Mouse (Mus musculus) 3T3-L1 (cell line): ENCODE measurements around the gene Gm26558.

Experiments used
- DNase-seq: peaks from one replicate; pipeline ENCODE4 v3.0.0-alpha.2; 2015; ENCODE audit warnings: low read depth, low spot score

Gene Gm26558

DNA sequence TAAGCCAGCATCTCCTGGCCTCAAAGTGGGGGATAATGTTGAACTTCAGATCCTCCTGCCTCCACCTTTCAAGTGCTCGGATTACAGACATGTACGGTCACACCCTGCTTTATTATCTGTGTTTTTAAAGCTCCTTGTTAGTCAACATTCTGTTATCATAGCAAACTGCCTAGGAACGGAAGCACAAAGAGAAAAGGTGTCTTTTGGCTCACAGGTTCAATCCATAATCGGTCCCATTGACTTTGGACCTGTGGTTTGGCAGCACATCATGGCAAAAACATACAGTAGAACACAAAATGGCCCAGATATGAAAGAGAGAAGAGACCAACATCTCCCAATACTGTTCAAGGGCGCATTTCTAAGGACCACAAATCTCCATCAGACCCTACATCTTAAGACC is 13.6 kb downstream of the Gm26558 start:
- no peak for DNase-seq

DNA sequence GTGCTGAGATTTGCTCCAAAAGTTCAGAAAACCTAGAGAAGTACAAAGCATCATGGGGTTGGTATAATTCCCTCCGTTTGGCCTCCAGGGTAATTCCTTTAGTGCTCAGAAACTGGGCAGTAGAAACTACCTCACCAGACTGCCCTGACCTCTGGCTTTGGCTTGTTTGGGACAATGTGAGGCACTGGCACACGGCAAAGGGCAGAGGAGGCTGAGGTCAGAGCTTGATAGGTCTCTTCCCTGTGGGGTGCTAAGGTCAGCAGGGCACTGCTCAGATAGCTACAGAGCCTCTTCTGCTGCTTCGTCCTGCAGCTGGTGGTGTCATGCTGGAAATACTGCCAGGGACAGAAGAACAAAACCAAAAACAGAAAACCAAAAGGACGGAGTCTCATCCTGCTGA is 14.2 kb downstream of the Gm26558 start:
- DNase-seq: no peak

DNA sequence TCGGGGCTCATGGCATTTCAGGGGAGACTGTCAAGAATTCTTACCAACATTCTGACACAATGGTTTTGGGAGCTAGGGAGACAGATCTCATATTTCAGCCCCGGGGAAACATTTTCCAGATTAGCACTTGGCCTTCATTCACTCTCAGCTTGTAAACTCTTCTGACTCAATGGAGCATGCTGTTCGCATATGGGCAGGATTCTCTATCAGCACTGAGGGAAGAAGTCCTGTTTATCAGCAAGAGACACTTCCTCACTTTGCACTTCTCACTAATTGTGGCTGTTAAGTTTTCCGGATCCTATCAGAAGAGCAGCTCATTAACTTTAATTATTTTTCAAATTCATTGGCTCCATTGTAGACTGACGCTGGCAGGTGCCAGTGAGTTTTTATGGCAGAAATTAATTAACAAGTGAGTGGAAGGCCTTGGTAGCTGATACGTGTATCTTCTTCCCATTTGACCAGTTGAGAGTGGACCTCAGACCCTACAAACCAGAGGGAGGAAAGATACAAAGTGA is 16.6 kb downstream of the Gm26558 start:
- no peak for DNase-seq

DNA sequence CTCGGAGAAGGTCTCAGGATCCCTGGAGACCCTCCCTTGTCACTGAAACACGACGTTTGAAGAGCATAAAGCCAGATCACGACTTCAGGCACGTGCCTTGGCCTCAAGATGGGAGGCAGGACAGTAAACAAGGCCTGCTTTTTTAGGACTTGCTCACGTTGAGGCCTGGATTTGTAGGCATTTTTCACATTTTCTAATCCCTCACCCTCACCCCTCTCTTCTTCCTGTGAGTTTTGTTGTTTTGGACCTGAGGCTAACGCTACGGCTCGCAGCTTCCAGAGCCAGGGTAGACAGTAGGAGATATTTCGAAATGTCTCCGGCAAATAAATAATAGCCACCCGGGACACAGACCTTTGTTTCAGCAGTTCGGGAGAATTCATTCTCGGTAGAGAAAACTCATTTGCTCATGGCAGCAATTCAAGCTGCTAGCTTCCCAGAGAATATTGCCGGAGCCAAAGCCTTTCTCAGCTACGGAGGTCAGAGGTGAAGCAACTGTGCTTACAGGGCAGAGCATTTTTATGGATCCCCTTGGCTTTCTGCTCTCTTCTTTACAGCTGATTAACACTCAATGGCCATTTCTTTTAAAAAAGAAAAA is 18.8 kb downstream of the Gm26558 start:
- DNase-seq: no peak

DNA sequence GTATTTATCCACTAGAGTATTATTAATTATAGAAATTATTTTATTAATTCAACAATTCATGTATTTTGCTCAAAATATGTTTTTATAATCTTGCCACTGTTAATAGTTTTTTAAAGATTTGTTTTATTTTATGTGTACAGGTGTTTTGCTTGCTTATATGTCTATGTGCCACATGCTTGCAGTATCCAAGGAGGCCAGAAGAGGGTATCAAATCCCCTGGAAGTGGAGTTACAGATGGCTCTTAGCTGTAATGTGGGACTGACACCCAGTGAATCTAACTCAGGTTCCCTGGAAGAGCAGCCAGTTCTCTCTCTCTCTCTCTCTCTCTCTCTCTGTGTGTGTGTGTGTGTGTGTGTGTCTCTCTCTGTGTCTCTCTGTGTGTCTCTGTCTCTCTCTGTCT is 20.9 kb downstream of the Gm26558 start:
- peak; percentile 28 for DNase-seq

DNA sequence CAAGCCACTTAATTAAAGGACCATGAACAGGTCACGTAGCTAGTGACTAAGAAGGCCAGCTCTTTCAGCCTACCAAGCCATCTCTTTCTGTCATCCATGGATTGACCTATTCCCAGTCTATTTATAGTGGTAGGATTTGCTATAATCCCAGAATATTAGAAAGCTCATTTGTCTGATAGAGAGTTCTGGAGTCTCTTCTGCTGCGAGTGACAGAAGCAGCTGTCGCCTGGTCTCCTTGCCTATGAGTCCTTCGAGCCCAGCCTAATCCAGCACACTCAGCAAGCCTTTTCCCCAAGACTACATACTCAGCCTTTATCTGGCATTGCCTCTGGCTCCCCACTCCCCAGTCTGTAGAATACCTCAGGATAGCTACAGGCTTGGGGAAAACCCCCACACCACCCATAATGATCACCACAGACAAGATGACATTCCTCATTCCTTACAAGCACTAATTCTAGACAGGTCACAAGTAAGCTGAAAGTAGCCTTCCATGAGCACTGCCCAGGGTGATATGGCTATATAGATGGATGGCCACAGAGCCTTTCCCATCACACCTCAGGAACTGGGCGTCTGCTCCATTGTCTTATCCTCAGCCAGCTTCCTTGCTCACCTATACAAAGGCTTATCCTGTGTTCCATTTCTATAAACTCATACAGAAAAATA is 27.7 kb downstream of the Gm26558 start:
- DNase-seq: no peak

DNA sequence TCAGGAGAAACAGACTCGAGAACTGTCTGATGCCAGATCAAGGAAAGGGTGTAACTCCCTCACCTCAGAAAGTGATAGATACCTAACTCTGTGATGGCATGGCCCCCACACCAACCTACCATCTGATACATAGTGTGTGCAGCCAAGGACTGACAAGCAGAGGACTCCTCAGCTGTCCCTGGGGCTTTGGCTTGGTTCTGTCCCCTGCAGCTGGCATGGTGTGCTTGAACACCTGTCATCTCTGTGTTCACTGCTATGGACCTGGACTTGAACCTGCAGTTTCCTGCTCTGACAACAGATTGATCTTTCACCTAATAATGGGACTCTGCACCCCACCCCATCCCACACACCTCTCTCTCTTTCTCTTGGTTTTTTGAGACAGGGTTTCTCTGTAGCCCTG is 29.5 kb downstream of the Gm26558 start:
- DNase-seq: no peak

DNA sequence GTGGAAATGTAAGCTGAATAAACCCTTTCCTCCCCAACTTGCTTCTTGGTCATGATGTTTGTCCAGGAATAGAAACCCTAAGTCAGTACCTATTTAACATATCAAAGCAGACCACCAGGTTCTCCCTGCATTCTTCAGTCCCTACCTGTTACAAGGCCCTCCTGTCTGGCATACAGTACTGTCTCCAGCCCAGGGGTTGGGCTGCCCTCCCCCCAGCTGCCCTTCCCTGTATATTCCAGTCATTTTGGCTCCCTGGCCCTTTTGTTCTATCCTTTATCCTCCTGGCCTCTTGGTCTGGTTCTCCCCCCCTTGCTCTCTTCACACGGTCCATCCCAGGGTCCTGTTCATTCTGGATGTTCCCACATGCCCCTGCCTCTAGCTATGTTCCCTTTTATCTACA is 30.6 kb downstream of the Gm26558 start:
- DNase-seq: no peak

DNA sequence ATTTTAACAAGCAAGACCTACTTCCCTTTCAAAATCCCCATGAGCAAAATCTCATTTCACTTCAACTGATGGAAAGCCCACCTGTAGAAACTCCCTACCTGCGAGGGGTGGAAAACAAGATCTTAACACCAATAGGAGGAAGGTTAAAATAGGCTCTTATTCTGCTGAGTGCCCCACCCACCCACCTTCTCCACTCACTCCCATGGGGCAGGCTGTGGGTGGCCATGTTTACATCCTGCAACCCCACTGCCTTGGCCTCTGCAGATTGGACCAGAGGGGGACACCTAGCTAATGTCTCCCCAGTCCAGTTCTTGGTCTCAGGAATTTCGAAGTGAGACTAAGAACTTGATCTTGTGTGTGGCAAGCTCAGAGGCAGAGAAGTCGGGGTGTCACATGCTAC is 32.0 kb downstream of the Gm26558 start:
- DNase-seq: no peak

DNA sequence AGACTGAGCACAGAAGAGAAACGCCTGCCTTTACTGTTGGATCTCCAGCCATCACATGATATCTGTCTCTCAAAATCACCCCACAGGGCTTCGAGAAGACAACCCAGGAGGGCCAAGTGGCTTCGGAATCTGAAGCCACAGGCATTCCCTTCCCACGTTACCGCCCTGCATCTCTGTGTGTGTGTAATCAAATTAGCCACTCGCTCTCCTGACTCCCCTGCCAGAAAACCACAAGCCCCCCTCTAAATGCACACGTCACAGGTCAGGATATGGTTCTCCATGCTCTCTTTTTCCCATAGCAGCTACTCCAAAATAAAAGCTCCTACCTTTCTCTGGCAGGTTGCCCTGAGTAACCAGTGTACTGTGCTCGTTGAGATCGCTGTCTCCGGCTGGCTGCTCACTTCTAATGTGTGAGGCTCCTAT is 32.6 kb downstream of the Gm26558 start:
- DNase-seq: no peak

DNA sequence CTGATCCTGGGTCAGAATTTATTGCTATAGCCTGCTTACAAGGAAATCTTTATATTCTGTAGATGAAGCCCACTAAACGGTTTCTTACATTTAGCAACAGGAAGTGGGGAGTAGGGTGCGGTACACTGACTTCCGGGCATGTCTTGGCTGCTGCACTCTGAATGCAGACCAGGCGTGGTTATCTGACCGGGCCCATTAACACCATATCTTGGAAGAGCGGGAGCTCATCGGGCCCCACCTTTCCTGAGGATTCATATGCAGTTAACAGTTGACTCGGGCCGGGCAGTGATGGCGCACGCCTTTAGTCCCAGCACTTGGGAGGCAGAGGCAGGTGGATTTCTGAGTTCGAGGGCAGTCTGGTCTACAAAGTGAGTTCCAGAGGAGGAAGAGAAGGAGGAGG is 33.5 kb downstream of the Gm26558 start:
- no peak for DNase-seq

DNA sequence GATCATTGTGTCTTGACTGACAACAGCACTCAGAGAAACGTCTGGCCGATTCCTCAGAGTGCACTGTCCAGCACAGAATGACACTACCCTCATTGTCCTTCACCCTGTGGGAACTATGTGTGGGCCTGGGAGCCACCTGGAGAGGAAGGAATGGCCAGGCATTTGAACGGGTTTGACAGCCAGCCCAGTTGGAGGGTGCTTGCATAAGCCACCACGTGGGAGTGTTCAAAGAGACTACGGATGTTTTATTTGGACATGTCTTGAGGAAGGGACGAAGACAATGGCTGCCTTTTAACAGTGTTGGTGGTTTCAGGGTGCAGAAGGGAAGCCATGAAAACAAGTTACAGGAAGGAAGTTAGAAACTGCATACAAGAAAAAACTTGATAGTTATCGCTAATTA is 36.1 kb downstream of the Gm26558 start:
- no peak for DNase-seq

DNA sequence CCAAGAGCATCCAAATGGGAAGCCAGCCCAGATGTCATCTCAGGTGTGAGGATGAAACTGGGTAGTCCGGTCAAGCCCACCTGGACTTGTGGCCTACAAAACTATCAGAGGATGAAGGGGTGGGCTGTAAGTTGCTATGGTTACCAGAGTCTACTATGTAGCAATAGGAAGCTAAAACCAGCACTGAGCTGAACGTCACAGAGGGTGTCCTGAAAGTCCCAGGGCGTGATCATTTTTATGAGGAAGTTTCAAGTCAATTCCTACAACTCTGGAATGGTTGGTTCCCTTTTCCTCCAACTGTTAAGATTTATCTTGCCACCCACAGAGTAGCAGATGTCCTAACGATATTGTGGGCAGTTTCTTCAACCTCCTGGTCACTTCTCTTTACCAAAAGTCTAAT is 39.7 kb downstream of the Gm26558 start:
- no peak for DNase-seq

DNA sequence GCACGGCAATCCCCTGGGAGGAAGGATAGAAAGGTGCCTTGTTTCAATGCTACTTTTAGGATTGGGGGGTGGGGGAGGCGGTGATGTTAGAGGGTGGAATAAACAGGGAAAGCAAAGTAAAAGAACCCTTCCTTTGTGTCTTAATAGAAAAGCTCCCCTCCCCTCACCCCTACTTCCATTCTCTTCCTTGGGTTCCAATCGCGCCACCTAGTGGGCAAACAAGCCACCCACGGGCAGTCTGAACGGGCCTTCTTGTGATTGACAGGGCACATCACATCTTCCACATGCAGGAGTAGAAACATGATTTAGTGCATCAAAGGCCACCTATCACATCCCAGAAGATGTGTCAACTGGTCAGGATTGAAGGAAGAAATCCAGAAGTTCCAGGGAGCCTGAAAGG is 41.7 kb downstream of the Gm26558 start:
- peak; percentile 41 for DNase-seq

DNA sequence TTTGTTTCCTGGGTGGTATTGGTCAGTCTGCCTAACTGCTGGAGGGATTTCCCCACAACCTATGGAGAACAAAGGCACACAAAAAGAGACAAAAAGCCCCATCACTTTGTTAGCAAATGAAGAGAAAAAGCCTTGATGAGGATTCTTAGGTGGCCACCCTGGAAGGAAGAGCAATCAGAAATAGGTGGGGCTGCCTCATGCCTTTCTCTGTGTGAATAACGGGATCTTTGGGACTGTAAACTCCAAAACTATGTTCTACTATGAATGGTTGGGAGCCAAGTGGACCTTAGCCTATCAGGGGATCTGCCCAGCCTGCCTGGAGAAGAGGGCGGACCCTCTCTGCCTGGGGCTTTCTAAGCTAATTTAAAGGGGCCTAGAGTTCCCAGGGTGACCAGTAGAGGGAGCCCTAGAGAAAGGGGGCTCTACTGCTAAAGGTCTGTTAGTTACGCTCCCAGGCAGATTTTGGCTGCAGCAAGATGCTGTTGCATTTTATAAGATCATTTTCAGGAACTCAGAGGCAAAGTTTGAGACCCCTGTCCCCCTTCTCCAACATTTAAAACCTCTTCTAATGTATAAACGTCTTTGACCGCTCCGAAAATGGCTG is 42.6 kb downstream of the Gm26558 start:
- no peak for DNase-seq

DNA sequence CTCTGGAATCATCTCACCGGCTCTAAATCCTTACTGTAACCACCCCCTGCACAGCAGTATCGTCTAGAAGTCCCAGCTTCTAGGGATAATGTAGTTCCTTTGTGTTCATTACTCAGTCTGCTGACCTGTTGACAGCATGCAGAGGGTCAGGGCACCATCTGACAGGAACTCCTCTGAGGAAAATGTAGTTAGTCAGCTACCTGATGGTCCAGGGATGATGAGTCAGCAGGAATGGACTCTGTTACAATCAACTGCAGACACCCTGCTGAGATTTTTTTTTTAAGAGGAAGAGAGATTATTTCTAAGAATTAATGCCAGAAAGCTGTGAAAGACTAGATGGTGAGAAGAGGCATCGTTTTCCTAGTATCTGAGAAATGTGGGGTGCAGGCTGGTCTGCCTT is 45.3 kb downstream of the Gm26558 start:
- peak; percentile 58 for DNase-seq

DNA sequence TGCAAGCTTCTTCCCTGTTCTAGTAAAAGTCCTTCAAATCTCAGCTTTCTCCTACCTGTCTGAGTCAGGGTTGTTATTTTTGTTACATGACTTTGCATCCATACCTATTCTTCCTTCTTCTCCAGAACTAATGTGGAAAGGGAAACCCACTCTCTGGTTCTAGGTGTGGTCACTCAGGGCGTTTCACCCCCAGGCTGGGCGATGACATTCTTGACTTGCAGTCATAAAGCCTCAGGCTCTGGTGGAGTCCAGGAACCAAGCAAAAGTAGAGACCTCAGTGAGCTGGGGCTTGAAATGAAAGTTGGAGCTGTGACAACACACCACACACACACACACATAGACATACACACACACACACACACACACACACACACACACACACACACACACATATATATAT is 45.8 kb downstream of the Gm26558 start:
- DNase-seq: no peak

DNA sequence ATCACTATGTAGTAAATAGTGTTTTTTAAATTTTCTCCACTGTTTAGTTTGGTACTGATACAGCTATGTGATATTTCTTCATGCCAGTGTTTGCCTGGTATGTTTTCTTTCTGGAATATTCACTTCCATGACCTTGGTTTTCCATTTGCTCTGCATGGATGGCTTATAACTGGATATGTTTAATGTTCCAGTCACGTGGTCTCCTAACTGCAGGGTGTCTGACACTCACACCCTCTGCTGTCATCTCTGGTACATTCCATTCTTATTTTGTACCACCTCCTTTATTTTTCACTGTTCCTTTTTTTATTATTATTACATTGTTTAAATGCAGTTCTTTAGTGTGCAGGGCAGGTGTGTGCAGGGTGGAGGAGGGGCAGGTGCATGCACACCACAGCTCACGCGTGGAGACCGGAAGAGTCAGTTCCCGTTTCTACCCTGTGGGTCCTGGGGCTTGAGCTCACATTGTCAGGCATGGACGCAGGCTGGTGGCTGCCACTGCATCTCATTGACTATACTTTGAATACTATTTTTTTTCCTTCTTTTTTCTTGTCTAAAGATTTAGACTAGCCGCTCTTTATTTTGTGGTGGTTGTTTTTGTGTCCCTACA is 47.1 kb downstream of the Gm26558 start:
- DNase-seq: no peak
